Mouse (Mus musculus) CH12F3 (cell line): ENCODE results near the gene Tpst2.
"Not testable (repeated sequence)": the region's sequence is repeated elsewhere in the genome, so short reads cannot be mapped to it uniquely, and the experiment has no call there.

Experiments used
- in situ Hi-C: fragments of 300-500 bp; cut with MboI; formaldehyde crosslinking; loops from 2 replicates; pipeline ENCODE4 v1.14.3; 2020; ENCODE audit warnings: low sequenced_read_pairs

Tpst2 gene

DNA sequence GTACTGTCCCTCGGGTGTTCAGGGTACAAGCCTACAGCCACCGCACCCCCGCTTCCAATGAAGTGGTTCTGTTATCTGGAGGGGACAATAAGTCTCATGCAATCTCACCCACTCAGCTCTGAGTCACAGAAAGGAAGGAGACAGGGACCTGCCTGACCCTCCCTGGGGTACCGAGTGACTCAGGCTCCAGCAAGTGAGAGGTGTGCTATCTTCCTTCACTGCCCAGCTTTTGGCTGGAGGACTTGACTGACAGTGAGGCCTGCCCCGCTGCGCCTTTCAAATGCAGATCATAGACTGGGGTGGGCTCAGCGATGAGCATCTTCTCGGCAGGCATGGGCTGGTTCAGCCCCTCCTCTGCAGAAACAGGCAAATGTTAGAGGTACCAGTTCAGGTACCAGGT, 18.7 kb downstream of the Tpst2 start:
- in situ Hi-C loops: no loop called here

DNA sequence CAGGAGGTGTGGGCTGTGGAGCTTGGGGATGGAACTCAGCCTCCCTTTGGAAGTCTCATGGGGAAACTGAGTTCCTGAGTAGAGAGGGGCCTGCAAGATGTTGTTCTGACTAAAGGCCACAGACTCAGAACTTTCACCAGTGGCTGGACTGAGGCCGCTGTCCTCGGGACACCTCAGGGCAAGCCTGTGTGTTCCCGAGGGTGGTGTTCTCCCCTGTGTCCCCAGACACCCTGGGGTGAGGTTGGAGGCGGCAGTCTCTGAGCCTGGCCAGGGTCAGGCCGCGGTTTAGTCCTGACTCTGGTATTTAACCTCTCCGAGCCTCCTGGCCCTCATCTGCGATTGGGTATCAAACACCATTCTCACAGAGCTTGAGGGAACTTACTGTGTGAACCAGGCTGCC, 19.1 kb downstream of the Tpst2 start:
- in situ Hi-C loops: no loop called here

DNA sequence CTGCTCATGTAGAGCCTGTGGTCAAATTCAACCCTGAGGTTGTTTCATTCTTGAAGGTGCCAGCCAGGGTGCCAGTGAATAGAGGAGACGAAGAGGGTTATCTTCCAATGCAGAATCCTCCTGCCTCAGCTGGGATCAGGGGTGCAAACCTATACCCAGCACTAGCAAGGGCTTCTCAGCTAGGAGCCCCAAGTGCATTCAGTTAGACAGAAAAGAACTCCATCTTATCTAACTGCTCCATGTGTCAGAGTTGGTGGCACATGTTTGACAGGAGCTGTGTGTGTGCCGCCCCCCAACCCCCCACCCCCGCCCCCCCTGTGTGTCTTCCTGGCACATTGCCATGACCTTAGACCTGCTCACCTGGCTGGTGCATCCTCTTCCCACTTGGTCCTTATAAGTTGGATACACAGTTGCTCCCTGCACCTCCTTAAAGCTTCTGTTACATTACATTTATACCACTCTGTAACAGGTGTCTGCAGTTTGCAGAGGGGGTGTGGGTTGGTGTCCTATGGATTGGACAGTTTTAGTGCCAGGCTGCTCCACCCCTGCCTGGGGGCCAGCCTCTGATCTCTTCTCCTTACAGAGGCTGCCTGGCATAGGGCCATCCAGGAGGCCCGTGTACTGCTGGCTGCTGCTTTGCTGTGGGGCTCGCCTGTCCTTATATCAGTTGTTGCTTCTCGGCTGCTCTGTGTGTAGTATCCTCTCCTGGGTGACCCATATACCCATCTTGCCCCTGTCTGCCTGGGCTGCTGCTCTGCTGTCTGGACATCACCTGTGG, 20.1 kb downstream of the Tpst2 start:
- in situ Hi-C loops: no loop called here

DNA sequence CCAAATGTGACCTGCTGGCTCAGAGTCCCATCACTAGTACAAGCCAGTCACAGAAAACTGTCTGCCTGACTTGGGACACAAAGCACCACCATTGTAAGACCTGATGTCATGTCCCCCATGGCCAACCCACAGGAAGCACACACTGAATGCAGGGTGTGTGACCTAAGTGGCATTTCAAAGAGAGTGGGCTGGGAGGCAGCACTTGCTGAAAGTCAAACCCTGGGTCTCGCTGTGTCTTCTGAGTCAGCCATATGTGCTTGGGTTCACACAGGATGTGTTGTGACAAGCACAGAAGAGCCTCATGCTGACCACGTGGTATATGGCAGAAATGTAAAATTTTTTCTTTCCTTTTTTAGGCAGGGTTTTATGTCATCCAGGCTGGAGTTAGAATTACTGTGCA, 20.8 kb downstream of the Tpst2 start:
- in situ Hi-C loops: no loop called here

DNA sequence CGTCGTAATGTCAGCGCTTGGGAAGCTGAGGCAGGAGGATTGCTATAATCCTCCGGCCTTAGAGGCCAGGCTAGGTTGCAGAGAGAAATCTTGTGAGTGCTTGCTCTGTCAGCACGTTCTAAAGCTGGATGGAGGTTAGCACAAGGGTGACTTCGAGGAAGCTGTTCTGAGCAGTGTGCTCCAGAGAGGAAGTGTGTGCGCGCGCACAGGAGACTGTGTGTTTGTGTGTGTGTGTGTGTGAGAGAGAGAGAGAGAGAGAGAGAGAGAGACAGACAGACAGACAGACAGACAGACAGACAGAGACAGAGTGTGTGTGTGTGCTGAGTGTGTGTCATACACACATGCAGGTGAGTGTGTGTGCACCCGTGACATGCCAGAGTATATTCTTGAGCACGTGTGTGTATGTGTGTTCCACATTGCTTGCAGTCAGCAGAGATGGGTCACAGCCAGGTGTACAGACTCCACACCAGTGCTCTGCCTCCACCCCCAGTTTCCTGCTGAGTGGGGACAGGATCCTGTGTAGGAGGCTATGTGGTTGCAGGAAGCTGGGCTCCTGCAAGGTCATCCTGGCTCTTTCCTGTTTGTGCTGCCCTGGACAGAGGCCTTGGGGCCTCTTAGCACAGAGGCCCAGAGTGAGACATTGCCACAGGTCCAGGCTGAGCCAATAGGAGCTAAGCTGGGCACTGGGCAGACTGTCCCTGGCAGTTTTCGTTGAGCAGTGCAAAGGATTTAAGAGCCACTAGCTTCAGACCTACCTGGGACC, 21.9 kb downstream of the Tpst2 start:
- in situ Hi-C loops: no loop called here

DNA sequence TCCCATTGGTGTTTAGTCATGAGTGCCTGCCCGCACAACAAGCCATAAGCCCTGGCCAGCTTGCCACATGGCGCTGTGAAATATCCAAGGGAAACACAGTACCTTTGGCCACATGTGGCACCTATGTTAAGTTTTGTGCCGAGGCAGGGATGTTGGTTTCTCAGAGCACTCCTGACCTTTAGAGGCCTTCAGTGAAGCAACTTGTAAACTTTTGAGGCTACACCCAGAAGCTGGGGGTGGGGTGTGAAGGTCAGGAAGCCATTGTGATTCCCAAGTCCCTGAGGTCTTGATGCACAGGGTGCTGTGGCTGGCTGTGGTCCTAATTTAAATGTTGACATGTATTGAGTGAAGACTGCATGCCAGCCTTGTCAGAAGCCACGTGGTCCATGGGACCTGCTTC, 22.9 kb downstream of the Tpst2 start:
- in situ Hi-C loops: no loop called here

DNA sequence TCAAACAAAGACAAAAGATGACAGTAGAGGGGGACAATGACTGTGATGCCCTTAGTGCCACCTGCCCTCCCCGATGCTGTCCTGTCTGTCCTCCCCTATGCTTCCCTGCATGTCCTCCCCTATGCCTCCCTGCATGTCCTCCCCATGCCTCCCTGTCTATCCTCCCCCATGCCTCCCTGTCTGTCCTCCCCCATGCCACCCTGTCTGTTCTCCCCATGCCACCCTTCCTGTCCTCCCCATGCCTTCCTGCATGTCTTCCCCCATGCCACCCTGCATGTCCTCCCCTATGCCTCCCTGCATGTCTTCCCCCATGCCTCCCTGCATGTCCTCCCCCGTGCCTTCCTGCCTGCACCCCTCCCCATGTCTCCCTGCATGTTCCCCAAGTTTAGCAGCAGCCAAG, 23.6 kb downstream of the Tpst2 start:
- in situ Hi-C loops: no loop called here

DNA sequence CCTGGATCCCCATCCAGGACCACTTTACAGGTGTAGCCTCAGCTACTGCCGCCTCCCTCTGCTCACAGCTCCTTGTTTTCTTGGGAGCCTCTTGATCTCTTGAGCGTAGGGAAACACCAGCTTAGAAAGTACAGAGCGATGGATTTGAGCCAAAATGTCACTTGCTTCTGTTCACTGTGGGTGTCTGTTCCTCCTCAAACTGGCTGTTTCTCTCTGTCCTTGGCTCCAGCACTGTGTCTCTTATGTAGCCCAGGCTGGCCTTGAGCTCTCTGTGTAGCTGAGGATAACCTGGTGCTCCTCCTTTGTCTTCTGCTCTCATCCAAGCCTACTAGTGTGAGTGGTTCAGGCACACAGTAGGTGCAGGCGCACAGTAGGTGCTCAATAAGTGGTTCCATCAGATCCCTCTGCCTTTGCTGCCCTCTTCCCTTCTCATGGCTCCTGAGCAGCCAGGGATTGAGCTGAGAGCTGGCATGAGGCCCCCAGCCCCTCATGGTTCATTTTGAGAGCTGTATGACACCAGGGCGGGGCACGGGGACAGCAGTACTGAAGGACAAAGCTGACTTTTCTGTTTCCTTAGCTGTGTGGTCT, 24.3 kb downstream of the Tpst2 start:
- in situ Hi-C loops: no loop called here

DNA sequence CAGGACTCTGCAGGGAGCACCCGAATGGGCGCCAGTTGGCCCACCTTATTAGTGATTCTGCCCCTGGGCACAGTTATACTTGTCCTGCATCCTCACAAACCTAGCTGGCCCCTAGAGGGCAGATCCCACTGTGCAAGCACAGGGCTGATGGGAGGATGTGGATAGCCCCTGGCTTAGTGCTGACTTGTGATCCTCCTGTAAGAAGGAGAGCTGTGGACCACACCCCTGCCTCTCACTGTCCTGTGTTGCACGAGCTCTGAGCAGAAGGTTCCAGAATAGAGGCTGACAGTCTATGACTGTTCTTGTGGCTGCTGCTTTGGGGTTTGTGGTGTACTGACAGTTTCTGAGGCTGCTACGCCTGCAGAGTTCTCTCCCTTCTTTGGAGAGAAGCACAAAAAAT, 25.2 kb downstream of the Tpst2 start:
- in situ Hi-C loops: no loop called here

DNA sequence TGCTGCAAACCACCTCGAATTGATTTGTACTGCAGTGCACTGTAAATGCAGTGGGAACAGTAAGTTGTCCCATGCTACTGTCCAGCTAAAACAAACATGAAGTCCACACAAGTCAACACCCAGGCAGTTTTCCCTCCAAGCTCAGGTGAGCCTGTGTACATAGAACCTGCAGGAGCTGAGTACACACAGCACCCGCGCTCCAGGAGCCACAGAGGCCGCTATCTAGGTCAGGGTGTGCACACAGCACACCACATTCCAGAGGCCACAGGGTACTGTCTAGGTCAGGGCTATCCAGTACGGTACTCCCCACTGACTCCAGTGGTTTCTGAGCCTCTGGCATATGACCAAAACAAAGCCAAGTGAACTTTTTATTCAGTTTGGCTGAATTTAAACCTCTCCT, 25.8 kb downstream of the Tpst2 start:
- in situ Hi-C loops: no loop called here

DNA sequence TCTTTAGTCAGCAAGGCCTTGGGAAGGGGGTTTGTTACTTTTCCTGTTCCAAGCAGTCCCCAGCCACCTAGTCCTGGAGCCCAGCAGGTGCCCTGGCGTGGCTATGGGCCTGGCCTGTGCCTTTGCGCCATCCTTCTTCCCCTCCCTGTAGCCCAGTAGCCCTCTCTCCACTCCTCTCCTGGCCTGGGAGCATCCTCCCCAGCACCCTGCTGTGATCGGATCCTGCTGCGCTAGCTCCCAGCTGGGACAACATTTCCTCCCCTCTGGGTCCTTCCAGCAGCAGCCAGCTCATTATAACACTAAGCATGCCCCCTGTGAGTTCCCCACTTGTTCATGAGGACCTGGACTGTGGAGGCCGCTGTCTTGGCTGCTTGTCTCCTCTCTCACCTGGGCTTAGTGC, 29.4 kb downstream of the Tpst2 start:
- in situ Hi-C loops: no loop called here

DNA sequence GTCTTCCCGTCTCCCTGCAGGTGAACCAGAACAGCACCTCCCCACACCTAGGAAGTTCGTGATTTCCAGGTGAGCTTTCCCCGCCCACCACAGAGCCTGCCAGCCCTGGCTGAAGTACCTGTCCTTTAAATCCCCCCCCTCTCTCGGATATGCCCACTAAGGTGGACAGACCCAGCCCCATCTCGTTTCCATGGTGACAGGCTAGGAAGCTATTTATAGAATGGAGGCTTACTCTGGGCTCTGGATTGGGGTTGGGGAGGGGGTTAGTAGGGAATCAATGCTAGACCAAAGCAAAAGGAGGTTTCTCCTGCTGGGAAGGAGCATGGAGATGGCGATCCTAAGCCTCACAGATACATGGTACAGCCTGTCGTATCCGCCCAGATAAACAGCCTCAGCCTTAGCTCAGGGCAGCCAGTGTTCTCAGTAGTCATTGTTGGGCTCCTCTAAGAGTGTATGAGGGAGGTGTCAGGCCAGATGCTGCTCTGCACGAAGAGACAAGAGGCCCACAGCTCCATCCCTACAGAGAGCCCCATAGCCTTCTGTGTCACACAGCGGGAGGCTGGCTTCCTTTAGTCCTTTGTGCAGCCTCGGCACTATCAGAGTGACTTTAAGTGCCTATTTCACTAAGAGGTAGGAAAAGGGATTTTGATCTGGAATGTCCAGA, 36.9 kb downstream of the Tpst2 start:
- in situ Hi-C loops: no loop called here

DNA sequence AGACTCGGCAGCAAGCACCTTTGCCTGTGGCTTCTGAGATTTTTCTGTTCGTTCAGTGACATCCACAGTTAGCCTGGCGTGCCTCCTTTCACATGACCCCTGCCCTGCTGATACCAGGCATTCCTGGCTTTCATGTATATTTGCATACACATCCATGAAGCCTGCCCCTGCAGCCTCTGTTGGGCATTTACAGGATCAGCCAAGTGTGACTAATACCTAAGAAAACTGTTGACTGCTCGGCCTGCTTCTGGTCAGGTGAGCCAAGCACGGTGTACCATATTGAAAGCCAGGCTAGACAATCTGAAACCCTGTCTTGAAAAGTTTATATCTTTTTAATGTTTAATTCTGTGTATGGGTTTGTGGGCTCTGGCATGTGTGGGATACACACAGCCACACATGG, 40.0 kb downstream of the Tpst2 start:
- in situ Hi-C loops: no loop called here

DNA sequence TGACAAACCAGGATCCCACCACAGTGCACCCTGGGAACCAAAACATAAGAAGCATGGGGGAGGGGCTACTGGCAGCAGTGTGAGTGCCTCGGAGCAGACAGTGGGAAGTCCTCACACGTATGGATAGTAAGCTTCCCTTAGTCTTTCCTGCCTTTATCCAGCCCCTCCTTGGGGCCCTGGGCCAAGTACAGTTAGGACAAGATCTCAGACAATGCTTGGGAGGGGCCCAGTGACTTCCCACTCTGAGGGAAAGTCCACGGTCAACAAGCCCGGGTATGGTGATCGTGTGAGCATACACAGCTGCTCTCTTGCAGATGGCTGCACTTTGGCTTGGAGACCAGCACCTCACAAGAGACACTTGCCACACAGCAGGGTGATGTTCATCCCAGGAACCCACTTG, 40.8 kb downstream of the Tpst2 start:
- in situ Hi-C loops: no loop called here

DNA sequence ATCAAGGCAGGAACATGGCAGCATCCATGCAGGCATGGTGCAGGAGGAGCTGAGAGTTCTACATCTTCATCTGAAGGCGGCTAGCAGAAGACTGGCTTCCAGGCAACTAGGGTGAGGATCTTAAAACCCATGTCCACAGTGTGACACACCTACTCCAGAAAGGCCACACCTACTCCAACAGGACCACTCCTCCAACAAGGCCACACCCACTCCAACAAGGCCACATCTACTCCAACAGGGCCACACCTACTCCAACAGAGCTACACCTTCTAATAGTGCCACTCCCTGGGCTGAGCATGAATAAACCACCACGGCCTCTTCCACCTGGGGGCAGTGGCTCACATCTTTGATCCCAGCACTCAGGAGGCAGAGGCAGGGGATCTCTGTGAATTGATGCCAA, 42.9 kb downstream of the Tpst2 start:
- in situ Hi-C loops: not testable (repeated sequence)

DNA sequence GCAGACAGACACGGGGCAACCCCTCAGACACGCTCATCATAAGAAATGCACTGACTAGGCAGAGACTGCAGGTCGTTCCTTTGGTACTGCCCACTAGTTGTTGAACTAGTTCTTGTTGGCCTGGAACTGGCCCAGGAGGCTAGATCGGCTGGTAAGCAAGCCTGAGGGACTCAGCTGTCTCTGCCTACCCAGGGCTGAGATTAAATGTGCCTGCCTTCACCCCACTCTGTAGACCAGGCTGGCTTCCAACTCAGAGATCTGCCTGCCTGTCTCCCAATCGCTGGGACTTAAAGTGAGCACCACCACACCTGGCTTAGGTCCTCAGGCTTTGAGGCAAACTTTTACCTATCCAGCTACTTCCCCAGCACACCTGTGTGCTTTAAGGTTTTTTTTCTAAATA, 43.9 kb downstream of the Tpst2 start:
- in situ Hi-C loops: loop anchor here (10.0 kb wide), 1 partner anchor 76 kb away; no protein-coding TSS in a partner anchor

DNA sequence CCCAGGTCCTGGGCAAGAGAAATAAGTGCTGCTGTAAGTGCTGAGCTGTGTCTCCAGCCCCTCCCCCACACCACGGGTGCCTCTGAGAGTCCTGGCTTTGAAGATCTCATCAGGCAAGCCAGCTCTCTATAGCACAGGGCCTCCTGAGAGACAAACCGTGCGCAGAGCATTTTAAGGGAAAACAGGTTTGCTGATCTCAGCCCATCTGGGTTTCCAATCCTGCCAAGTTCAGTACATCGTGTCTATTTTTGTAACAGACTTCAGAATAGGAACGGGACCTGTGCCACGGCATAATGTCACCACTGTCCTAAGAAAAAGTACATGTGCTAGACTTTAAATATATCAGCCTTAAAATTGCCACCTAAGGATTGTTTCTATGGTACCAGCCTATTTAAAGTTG, 44.4 kb downstream of the Tpst2 start:
- in situ Hi-C loops: loop anchor here (10.0 kb wide), 1 partner anchor 76 kb away; no protein-coding TSS in a partner anchor

DNA sequence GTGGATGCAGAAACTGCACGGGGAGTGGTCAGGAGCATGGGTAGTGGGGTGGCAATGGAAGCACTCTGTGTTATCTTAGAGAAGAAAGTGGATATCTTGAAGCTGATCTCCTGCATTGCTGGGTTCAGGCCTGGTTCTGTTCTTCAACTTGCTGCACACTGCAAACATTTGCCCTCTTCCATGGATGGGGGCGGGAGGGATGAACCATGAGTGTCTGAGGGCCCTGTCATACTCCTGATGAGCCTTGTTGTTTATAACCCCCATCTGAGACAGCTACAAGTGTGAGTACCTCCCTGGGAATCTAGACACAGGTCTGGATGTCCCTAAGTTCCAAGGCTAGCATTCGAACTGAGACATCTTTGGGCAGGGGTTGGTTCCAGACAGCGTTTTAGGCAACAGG, 44.9 kb downstream of the Tpst2 start:
- in situ Hi-C loops: loop anchor here (10.0 kb wide), 1 partner anchor 77 kb away; no protein-coding TSS in a partner anchor

DNA sequence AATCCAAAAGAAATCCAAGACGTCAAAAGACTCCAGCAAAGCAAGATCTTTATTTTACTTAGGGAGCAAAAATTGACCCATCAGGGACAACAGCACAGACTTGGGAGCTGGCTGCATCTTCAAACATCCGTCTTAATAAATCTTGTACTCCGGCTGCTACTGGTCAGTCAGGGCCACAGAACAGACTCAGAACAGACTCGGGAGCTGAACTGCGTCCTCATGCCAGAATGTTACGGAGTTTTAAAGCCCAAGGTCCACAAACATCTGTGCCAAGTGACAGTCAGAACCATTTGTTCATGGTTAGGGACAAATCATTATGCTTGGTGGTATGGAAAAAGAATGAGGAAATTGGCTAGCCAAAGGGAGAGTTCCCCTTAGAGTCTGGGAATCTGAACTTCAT, 46.8 kb downstream of the Tpst2 start:
- in situ Hi-C loops: loop anchor here (10.0 kb wide), 1 partner anchor 78 kb away; no protein-coding TSS in a partner anchor

DNA sequence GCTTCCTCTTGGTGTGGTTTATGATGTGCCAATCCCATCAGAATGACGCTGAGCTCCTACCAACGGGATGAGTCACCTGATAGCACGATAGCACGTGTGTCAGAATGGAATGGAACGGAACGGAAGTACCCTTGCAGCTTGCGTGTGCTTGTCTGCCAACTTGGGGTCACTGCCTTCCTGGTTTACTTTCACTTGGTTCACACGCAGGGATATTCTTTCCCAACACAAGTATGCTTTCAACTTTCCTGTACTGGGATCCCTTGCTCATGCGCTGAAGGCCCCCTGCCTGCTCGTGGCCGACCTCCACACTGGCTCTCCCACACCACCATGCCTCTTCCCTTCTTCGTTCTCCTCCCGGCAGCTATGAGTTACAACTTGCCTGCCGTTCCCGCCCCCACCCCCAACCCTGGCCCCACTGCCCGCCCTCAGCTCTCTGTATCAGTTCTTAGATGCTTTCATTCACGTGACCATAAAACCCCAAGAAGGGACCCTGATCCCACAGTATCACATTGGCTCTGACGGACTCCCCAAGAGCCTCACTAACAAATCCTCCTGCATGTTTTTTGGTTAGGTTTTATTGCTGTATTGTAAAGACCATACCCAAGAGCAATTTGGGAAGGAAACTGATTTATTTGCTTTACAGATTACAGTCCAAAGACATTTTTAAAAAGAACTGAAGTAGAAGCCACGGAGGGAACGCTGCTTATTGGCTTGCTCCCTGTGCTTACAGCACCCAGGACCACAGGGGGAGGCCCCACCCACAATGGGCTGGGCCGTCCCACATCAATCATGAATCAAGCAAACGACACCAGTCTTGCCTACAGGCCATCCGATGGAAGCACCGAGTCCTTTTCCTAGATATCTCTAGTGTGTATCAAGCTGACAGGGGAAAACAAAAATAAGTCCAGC, 48.4 kb downstream of the Tpst2 start:
- in situ Hi-C loops: loop anchor here (10.0 kb wide), 1 partner anchor 80 kb away; no protein-coding TSS in a partner anchor
